In the genomic region with DNA sequence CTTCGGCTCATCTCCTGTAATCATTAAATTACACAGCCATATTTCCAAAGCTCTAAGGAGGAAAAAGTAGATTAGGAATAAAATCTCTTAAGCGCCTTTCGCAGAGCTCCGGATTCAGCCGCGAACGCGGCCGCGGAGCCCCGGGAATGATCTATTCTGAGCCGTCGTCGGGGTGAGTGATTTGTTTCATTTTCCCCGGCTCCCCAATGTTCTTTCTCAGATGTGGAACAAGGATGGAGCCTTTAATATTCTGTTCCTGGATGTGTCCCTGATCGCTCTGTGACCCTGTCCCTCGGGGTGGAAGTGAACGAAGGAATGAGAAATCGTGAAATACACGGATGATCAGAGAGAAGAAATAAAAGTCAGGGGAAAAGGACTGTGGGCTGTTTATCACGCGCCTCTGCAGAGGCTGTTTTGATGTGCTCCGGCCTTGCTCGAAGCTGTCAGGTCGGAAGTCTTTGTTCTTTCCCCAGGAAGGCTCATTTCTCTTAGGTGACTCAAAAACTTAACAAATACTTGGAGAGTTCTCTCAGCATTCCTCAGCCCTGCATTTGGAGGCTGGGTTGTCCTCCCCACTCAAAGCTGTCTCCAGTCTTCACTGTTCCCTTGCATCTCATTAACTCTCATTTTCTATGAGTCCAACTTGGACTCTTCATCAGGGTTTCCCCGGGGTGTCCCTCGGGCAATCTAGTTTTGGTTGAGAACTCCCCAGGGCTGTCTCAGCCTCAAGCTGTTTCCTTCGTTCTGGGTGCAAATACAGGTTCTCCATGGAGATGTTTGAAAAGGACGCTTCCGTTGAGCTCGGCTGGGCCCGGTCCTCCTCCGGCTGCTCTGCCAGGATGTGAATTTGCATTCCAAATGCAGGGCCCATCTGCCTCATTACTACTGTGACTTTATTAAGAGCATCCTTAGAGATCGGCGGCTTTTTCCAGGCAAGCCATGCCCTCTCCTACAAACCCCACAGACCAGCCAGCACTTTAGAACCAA, we compare ENCODE assay signal across 8 mouse cellular contexts. TPM values are rescaled to one million over a fixed set of nuclear protein-coding genes. Genes with fewer than 3 reads are reported as not detected.
DNase-seq lines count a peak whose midpoint lies in the region; ATAC-seq and TF ChIP-seq lines count a peak whose summit lies in the region.

No protein-coding gene starts in this region.

- ATAC-seq in hindbrain, embryonic 11.5 days (ENCODE audit: low FRiP score) = peak; percentile 77
- ATAC-seq in erythroblast, adult 5-6 weeks (replicated peaks; ENCODE audit: low FRiP score, poor library complexity, severe bottlenecking) = no peak

- H3K27me3 ChIP-seq in testis, adult 2 months (ENCODE audit: control insufficient read depth, insufficient read depth, low read length) = no peaks in the 10 kb centered on the region
- H3K27me3 ChIP-seq in hindbrain, embryonic 11.5 days (ENCODE audit: control insufficient read depth, insufficient read depth, low read length) = peaks cover 10% of the 10 kb centered on the region
- H3K27me3 ChIP-seq in midbrain, embryonic 10.5 days (ENCODE audit: low read depth, poor library complexity, severe bottlenecking) = peaks cover 61% of the 10 kb centered on the region

- H3K9me3 ChIP-seq in hindbrain, embryonic 11.5 days (ENCODE audit: control insufficient read depth, low read length) = no peaks in the 10 kb centered on the region
- H3K9me3 ChIP-seq in midbrain, embryonic 10.5 days (replicated peaks) = no peaks in the 10 kb centered on the region

- no peaks in the 10 kb centered on the region for H3K4me1 ChIP-seq in testis, adult 2 months (ENCODE audit: control insufficient read depth, insufficient read depth, low read length)
- no peaks in the 10 kb centered on the region for H3K4me1 ChIP-seq in hindbrain, embryonic 11.5 days (replicated peaks; ENCODE audit: control insufficient read depth, insufficient read depth, low read length)
- peaks cover 42% of the 10 kb centered on the region for H3K4me1 ChIP-seq in midbrain, embryonic 10.5 days

- peak; percentile 56 for DNase-seq in adrenal gland, adult 2 months
- DNase-seq in adrenal gland, adult 18-20 months (ENCODE audit: low spot score in 2 of 2) = no peak
- no peak for DNase-seq in testis, postnatal 10 days (ENCODE audit: low spot score)
- DNase-seq in hindbrain, embryonic 11.5 days (ENCODE audit: low spot score) = peak; percentile 56
- peak; percentile 53 for DNase-seq in midbrain, embryonic 10.5 days (ENCODE audit: low spot score)
- no peak for DNase-seq in thymus, postnatal 14 days

- no peaks in the 10 kb centered on the region for H3K36me3 ChIP-seq in testis, adult 2 months (ENCODE audit: control insufficient read depth, insufficient read depth, low read length)
- no peaks in the 10 kb centered on the region for H3K36me3 ChIP-seq in hindbrain, embryonic 11.5 days (ENCODE audit: control insufficient read depth, insufficient read depth, low read length)
- no peaks in the 10 kb centered on the region for H3K36me3 ChIP-seq in midbrain, embryonic 10.5 days

- peak overlapping the region; percentile 29 for H3K4me3 ChIP-seq in testis, adult 2 months (ENCODE audit: control insufficient read depth, low read depth, low read length)
- H3K4me3 ChIP-seq in hindbrain, embryonic 11.5 days (ENCODE audit: low read depth, low read length) = no peak overlapping the region
- H3K4me3 ChIP-seq in midbrain, embryonic 10.5 days = peak overlapping the region; percentile 46

- no peak overlapping the region for H3K27ac ChIP-seq in testis, adult 2 months (ENCODE audit: control insufficient read depth, insufficient read depth, low read depth, low read length)
- H3K27ac ChIP-seq in hindbrain, embryonic 11.5 days (ENCODE audit: low read depth, low read length) = no peak overlapping the region
- H3K27ac ChIP-seq in midbrain, embryonic 10.5 days (replicated peaks) = 0 out of 2 replicates have a peak overlapping the region, but pooled peaks have one; percentile 50

- H3K9ac ChIP-seq in hindbrain, embryonic 11.5 days (ENCODE audit: low read depth, low read length) = peak overlapping the region; percentile 2; the same call in 1 of the 2 replicates

- no peak for TF ChIP-seq CTCF in testis, adult 2 months (IDR thresholded peaks at IDR 0.05; ENCODE audit: control insufficient read depth, insufficient read depth, insufficient replicate concordance, low read depth, low read length)

- peak overlapping the region; percentile 36 for H3K4me2 ChIP-seq in hindbrain, embryonic 11.5 days (replicated peaks; ENCODE audit: low read depth, low read length)

- 8% methylated on average over 35 of the region's 35 CpGs for WGBS in hindbrain, embryonic 11.5 days
- 8% methylated on average over 35 of the region's 35 CpGs for WGBS in midbrain, embryonic 10.5 days

- TF ChIP-seq POLR2A in testis, adult 2 months (IDR thresholded peaks at IDR 0.05; ENCODE audit: control insufficient read depth, low read depth, low read length) = no peak

RNA-seq across cellular contexts. Expression of a gene that starts 28.9 kb away (rescaled TPM):
- total RNA-seq in adrenal gland, adult 2 months (2021) = 100 to 1,000 TPM; 141 to 185 TPM
- polyA plus RNA-seq in adrenal gland, adult 2 months (2012; rRNA removed) = 68.7 and 87.2 TPM in 2 replicates
- 100 to 1,000 TPM; 186 to 198 TPM for total RNA-seq in adrenal gland, adult 18-20 months (2021)
- polyA plus RNA-seq in testis, adult 2 months (2012; rRNA removed) = 80.0 and 82.3 TPM in 2 replicates
- 165 and 179 TPM in 2 replicates for polyA plus RNA-seq in hindbrain, embryonic 11.5 days (2014; fragmentation: Nextera tagmentation; extraction: Ambion mirVana)
- 138 and 143 TPM in 2 replicates for polyA plus RNA-seq in midbrain, embryonic 10.5 days (2016; fragmentation: Nextera tagmentation; extraction: Ambion mirVana)
- 86.7 and 92.8 TPM in 2 replicates for total RNA-seq in erythroblast, adult 5-6 weeks (2015; ENCODE audit: low replicate concordance)
- 57.4 and 72.8 TPM in 2 replicates for total RNA-seq in erythroblast, adult 5-6 weeks (2017; ENCODE audit: low replicate concordance)

Comparison
In these comparisons a context has a peak if more than half of its experiments do, and no peak if none do; other contexts are left out.
1. DNase-seq: peak in adrenal gland, adult 2 months (single experiment), hindbrain, embryonic 11.5 days (single experiment) and midbrain, embryonic 10.5 days (single experiment); none in adrenal gland, adult 18-20 months (0 of 2), testis, postnatal 10 days (single experiment) and thymus, postnatal 14 days (single experiment).